Mouse (Mus musculus) MEL (cell line): ENCODE measurements at regions not wholly inside any gene's neighbourhood (a gene's known extent, or its start where the extent isn't known, plus 50 kb on each side); places are given as distances from the start of the nearest gene placed in this dataset.

ENCODE experiments used
- DNase-seq: peaks from one replicate; pipeline ENCODE4 v3.0.0; 2011; ENCODE audit warnings: low read depth, low spot score
- H3K27ac ChIP-seq: 2 replicates; pipeline ENCODE4 v1.5.1; 2012; ENCODE audit warnings: low read depth, mild to moderate bottlenecking, control low read depth, low read length, moderate library complexity; ENCODE audit not compliant: control insufficient read depth
- H3K27me3 ChIP-seq, 2 experiments: fragments of 150-350 bp in 1 of 2; sonication (generic) in 1 of 2; 2 replicates each; pipeline ENCODE4 v1.6.1; 2012; ENCODE audit warnings: low read length in 2 of 2, mild to moderate bottlenecking in 2 of 2, improper control_type of control experiment in 1 of 2, moderate library complexity in 1 of 2; ENCODE audit not compliant: insufficient read depth in 2 of 2, control insufficient read depth in 1 of 2
- H3K36me3 ChIP-seq, 2 experiments: 2 replicates each; pipeline ENCODE4 v1.6.1; 2012 to 2014; ENCODE audit warnings: low read length in 2 of 2, improper control_type of control experiment in 1 of 2, inconsistent platforms in 1 of 2, mild to moderate bottlenecking in 1 of 2; ENCODE audit not compliant: insufficient read depth in 2 of 2, control insufficient read depth in 1 of 2
- H3K4me1 ChIP-seq, 2 experiments: fragments of 150-350 bp in 1 of 2; sonication (generic) in 1 of 2; 2 replicates each; pipeline ENCODE4 v1.6.1; 2012; ENCODE audit warnings: low read length in 2 of 2, improper control_type of control experiment in 1 of 2, mild to moderate bottlenecking in 1 of 2; ENCODE audit not compliant: insufficient read depth in 2 of 2, control insufficient read depth in 1 of 2
- H3K4me3 ChIP-seq, 2 experiments: fragments of 150-350 bp in 1 of 2; sonication (generic) in 1 of 2; 2 replicates each; pipeline ENCODE4 v1.5.1; 2012; ENCODE audit warnings: low read depth in 2 of 2, low read length in 2 of 2, mild to moderate bottlenecking in 2 of 2, moderate library complexity in 2 of 2, control low read depth in 1 of 2, improper control_type of control experiment in 1 of 2; ENCODE audit not compliant: control insufficient read depth in 1 of 2, insufficient read depth in 1 of 2
- H3K79me2 ChIP-seq: 2 replicates; pipeline ENCODE4 v1.6.1; 2012; ENCODE audit warnings: mild to moderate bottlenecking, low read length, moderate library complexity; ENCODE audit not compliant: control insufficient read depth, poor library complexity, insufficient read depth
- H3K9ac ChIP-seq: 2 replicates; pipeline ENCODE4 v1.6.1; 2012; ENCODE audit warnings: low read depth, mild to moderate bottlenecking, control low read depth, low read length, moderate library complexity; ENCODE audit not compliant: control insufficient read depth, poor library complexity, severe bottlenecking
- H3K9me3 ChIP-seq: fragments of 150-350 bp; sonication (generic); replicated peaks from 2 replicates; pipeline ENCODE4 v1.6.1; 2012; ENCODE audit warnings: mild to moderate bottlenecking, low read length, improper control_type of control experiment, moderate library complexity; ENCODE audit not compliant: insufficient read depth
- CHD1 ChIP-seq: IDR thresholded peaks from 2 replicates; pipeline ENCODE4 v1.6.1; 2012; ENCODE audit warnings: low read depth, mild to moderate bottlenecking, inconsistent platforms, low read length, improper control_type of control experiment
- CHD2 ChIP-seq: IDR thresholded peaks from 2 replicates; pipeline ENCODE4 v1.6.1; 2011; ENCODE audit warnings: low read length, improper control_type of control experiment
- CTCF ChIP-seq, 3 experiments: IDR thresholded peaks in 2 of 3; conservative IDR thresholded peaks in 1 of 3; 2 replicates each; pipeline ENCODE4 v1.5.1; 2011 to 2012; ENCODE audit warnings: low read length in 3 of 3, low read depth in 2 of 3, mild to moderate bottlenecking in 2 of 3, improper control_type of control experiment in 1 of 3, inconsistent platforms in 1 of 3, mixed read lengths in 1 of 3, moderate library complexity in 1 of 3; ENCODE audit not compliant: control insufficient read depth in 1 of 3, insufficient read depth in 1 of 3, poor library complexity in 1 of 3, severe bottlenecking in 1 of 3
- ELF1 ChIP-seq: IDR thresholded peaks from 2 replicates; pipeline ENCODE4 v1.6.1; 2014; ENCODE audit warnings: low read depth, mild to moderate bottlenecking, inconsistent platforms, low read length, improper control_type of control experiment, moderate library complexity
- EP300 ChIP-seq, 2 experiments: IDR thresholded peaks; 2 replicates each; pipeline ENCODE4 v1.6.1; 2011; ENCODE audit warnings: improper control_type of control experiment in 2 of 2, low read length in 2 of 2, low read depth in 1 of 2, mild to moderate bottlenecking in 1 of 2
- HCFC1 ChIP-seq: IDR thresholded peaks from 2 replicates; pipeline ENCODE4 v1.6.1; 2012; ENCODE audit warnings: low read depth, mild to moderate bottlenecking, inconsistent platforms, low read length, improper control_type of control experiment, moderate library complexity
- JUND ChIP-seq: IDR thresholded peaks from 2 replicates; pipeline ENCODE4 v1.6.1; 2011; ENCODE audit warnings: low read depth, mild to moderate bottlenecking, improper control_type of control experiment, low read length
- KAT2A ChIP-seq: conservative IDR thresholded peaks from 2 replicates; pipeline ENCODE4 v1.6.1; 2012; ENCODE audit warnings: low read depth, low read length, improper control_type of control experiment, inconsistent platforms
- MYC ChIP-seq: IDR thresholded peaks from 2 replicates; pipeline ENCODE4 v1.6.1; 2011; ENCODE audit warnings: low read depth, mild to moderate bottlenecking, low read length, improper control_type of control experiment, moderate library complexity
- RAD21 ChIP-seq: IDR thresholded peaks from 2 replicates; pipeline ENCODE4 v1.6.1; 2011; ENCODE audit warnings: mild to moderate bottlenecking, low read depth, low read length, improper control_type of control experiment
- UBTF ChIP-seq: IDR thresholded peaks from 2 replicates; pipeline ENCODE4 v1.6.1; 2012; ENCODE audit warnings: low read depth, mild to moderate bottlenecking, inconsistent platforms, low read length, improper control_type of control experiment, moderate library complexity, borderline replicate concordance; ENCODE audit not compliant: insufficient read depth
- USF1 ChIP-seq: IDR thresholded peaks from 2 replicates; pipeline ENCODE4 v1.6.1; 2014; ENCODE audit warnings: low read depth, mild to moderate bottlenecking, inconsistent platforms, low read length, improper control_type of control experiment, moderate library complexity
- USF2 ChIP-seq, 2 experiments: IDR thresholded peaks; 2 replicates each; pipeline ENCODE4 v1.6.1; 2011 to 2012; ENCODE audit warnings: improper control_type of control experiment in 2 of 2, low read length in 2 of 2, borderline replicate concordance in 1 of 2, inconsistent platforms in 1 of 2, low read depth in 1 of 2, mild to moderate bottlenecking in 1 of 2; ENCODE audit not compliant: insufficient read depth in 1 of 2
- ZC3H11A ChIP-seq: IDR thresholded peaks from 2 replicates; pipeline ENCODE4 v1.6.1; 2012; ENCODE audit warnings: low read depth, mild to moderate bottlenecking, inconsistent platforms, low read length, improper control_type of control experiment
- ZKSCAN1 ChIP-seq: IDR thresholded peaks from 2 replicates; pipeline ENCODE4 v1.6.1; 2012; ENCODE audit warnings: low read depth, mild to moderate bottlenecking, inconsistent platforms, low read length, improper control_type of control experiment, moderate library complexity
- ZMIZ1 ChIP-seq: IDR thresholded peaks from 2 replicates; pipeline ENCODE4 v1.6.1; 2012; ENCODE audit warnings: low read depth, mild to moderate bottlenecking, inconsistent platforms, low read length, improper control_type of control experiment, moderate library complexity

DNA sequence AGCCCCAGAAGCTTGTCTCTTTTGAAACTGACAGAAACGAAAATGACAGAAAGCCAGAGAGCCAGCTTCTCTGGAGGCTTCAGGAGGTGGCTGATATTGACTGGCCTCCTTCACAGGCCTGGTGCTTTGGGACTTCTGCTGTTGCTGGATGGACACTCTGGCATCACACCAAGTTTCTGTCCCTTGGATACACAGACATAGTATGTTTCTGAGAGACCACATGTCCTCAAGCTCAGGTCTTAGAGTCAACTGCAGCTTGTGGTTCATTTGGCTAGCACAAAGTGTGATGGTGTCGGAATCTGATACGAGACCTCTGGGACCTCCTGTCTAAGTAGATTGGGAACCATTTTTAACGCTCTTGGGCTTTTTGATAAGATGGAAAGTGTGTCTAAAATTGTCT is 502.0 kb downstream of the Sqor start:
- Histone ChIP-seq H3K36me3 (no peaks in the 10 kb centered on the region), H3K27me3 (no peaks in the 10 kb centered on the region), H3K27ac (no peak overlapping the region), H3K4me3 (no peak overlapping the region), H3K9me3 (no peaks in the 10 kb centered on the region; the same call in 1 of the 2 replicates), H3K4me1 (no peaks in the 10 kb centered on the region), H3K9ac (no peak overlapping the region), H3K79me2 (no peaks in the 10 kb centered on the region)
- no peak for DNase-seq
- TF ChIP-seq CHD2 (no peak), ZC3H11A (no peak), JUND (no peak), UBTF (no peak), USF2 (IDR thresholded peaks at IDR 0.05; ENCODE audit: borderline replicate concordance in 1 of 2, insufficient read depth in 1 of 2, low read depth in 1 of 2, low read length in 2 of 2) (no peak), EP300 (IDR thresholded peaks at IDR 0.05; ENCODE audit: low read depth in 1 of 2, low read length in 2 of 2) (no peak), RAD21 (no peak), ZKSCAN1 (no peak), ZMIZ1 (no peak)

DNA sequence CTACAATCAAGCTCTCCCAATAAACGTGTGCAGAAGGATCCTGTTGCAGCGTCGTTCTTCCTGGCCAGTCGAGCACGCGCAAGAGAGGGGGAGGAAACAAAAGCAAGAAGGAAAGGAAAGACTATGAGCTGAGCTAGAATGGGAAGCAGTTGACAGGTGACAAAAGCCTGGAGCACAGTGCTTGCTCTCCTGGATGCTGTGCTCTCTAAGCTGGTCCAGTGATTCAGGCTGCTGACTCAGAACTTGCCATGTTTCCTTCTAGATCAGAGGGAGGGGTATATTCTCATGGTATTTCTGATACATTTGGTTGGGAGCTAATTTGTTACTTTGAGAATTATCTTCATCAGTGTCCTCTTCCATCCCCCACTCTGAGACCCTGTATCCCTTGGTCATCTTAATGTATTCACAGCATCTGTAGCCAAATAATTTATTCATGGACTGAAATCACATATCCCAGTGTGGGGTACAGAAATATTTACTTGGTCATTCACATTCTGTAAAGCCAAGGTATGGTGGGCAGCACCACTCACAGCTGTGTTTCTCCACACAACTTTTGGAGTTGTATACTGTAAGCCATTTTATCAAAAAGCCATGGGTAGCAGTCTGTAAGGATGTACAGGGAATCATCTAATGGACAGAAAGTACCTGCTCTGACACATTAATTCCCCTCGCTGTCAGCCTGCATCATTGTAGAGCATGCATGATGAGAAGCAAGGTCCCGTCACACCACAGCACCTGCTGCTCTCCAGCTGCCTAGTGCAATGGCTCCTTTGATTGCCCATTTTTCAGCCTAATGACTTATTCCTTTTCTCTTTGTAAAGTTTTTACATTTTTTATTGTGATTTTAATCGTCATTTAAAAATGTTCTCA is 510.1 kb downstream of the Sqor start:
- H3K79me2 ChIP-seq = no peaks in the 10 kb centered on the region
- no peaks in the 10 kb centered on the region for H3K36me3 ChIP-seq
- DNase-seq = no peak
- H3K27ac ChIP-seq = no peak overlapping the region
- H3K4me3 ChIP-seq = no peak overlapping the region
- no peaks in the 10 kb centered on the region for H3K27me3 ChIP-seq
- H3K9ac ChIP-seq = no peak overlapping the region
- TF ChIP-seq CTCF (IDR thresholded peaks at IDR 0.05 in 2 of 3, conservative IDR thresholded peaks at IDR 0.05 in 1 of 3; ENCODE audit: control insufficient read depth in 1 of 3, insufficient read depth in 1 of 3, low read depth in 2 of 3, low read length in 3 of 3, poor library complexity in 1 of 3, severe bottlenecking in 1 of 3) (no peak), ZMIZ1 (no peak), USF1 (no peak), MYC (no peak), CHD1 (no peak), ELF1 (no peak), HCFC1 (no peak), KAT2A (no peak), CHD2 (no peak)
- TF ChIP-seq, all 39 proteins: peak for 0
- no peaks in the 10 kb centered on the region for H3K4me1 ChIP-seq
- no peaks in the 10 kb centered on the region for H3K9me3 ChIP-seq
